9 mouse cellular contexts compared by ENCODE assay signal in the genomic region with DNA sequence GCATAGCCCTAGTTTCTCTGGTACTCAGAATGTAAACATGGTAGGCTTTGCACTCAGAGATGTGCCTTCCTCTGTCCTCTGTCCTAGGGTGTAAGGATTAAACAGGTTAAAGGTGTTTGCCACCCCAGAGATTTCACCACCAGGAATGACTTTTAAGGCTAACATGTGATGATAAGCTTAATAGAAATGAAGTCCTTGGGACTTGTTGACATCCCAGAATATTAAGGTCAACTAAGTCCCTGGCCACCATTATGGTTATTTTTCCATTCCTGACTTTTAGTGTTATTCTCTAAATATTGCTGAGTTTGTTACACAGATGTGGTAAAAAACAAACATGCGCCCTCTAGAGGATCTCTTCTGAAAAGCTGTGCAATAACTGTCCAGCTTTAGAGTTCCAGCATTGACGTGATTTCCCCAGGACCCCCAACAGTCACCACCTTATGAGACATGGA.
A peak's percentile ranks its signal among the peaks of the same experiment; 100 is the strongest.
DNase-seq lines count a peak whose midpoint lies in the region; ATAC-seq and TF ChIP-seq lines count a peak whose summit lies in the region.
"Had no signal": no experiment of that assay in that cellular context is flagged by ENCODE, and none has a peak within 500 bp of the region (broad histone marks: within the 10 kb centered on the region; RNA-seq: fewer than 3 reads in every experiment).

No protein-coding gene starts in this region.

- peak overlapping the region; percentile 59 for H3K27ac ChIP-seq in gastrocnemius, adult 2 months
- no peak overlapping the region for H3K27ac ChIP-seq in midbrain, embryonic 12.5 days (replicated peaks)
- H3K27ac ChIP-seq in midbrain, embryonic 15.5 days, result no peak overlapping the region
- no peak overlapping the region for H3K27ac ChIP-seq in forebrain, embryonic 12.5 days
- H3K27ac ChIP-seq: neural tube, embryonic 12.5 days had no signal

- peak; percentile 80 for TF ChIP-seq CTCF in gastrocnemius, adult 2 months (IDR thresholded peaks at IDR 0.05)

- DNase-seq in gastrocnemius, adult 2 months, result no peak
- no peak for DNase-seq in gastrocnemius, postnatal 10 days
- DNase-seq in left cerebral cortex, adult 11 months (ENCODE audit: low spot score), result no peak
- no peak for DNase-seq in left cerebral cortex, adult 8-10 months (ENCODE audit: low spot score in 2 of 2)

- H3K36me3 ChIP-seq in midbrain, embryonic 12.5 days, result 0 out of 2 replicates have a peak, but pooled peaks cover 3% of the 10 kb centered on the region
- no peaks in the 10 kb centered on the region for H3K36me3 ChIP-seq in midbrain, embryonic 15.5 days (replicated peaks)
- H3K36me3 ChIP-seq in forebrain, embryonic 12.5 days (replicated peaks), result no peaks in the 10 kb centered on the region
- H3K36me3 ChIP-seq: neural tube, embryonic 12.5 days had no signal

- no peak overlapping the region for H3K4me3 ChIP-seq in gastrocnemius, adult 2 months
- no peak overlapping the region for H3K4me3 ChIP-seq in midbrain, embryonic 12.5 days
- H3K4me3 ChIP-seq in midbrain, embryonic 15.5 days, result no peak overlapping the region
- H3K4me3 ChIP-seq in forebrain, embryonic 12.5 days (replicated peaks), result no peak overlapping the region
- H3K4me3 ChIP-seq: neural tube, embryonic 12.5 days had no signal

- H3K9ac ChIP-seq in midbrain, embryonic 12.5 days (replicated peaks), result no peak overlapping the region
- H3K9ac ChIP-seq in midbrain, embryonic 15.5 days, result no peak overlapping the region
- H3K9ac ChIP-seq in forebrain, embryonic 12.5 days, result no peak overlapping the region
- H3K9ac ChIP-seq: neural tube, embryonic 12.5 days had no signal

- intact Hi-C loops in gastrocnemius, adult 2 months (cut with DNase I), result no loop called here

- ATAC-seq in midbrain, embryonic 12.5 days (ENCODE audit: low FRiP score, low read depth), result peak; percentile 47; the same call in 1 of the 2 replicates
- no peak for ATAC-seq in midbrain, embryonic 15.5 days (replicated peaks)
- peak; percentile 66; the same call in 1 of the 2 replicates for ATAC-seq in forebrain, embryonic 12.5 days (ENCODE audit: low FRiP score)
- ATAC-seq in megakaryocyte progenitor cell, adult 5-6 weeks (replicated peaks; ENCODE audit: poor library complexity), result peak; percentile 51

- no peaks in the 10 kb centered on the region for H3K27me3 ChIP-seq in midbrain, embryonic 12.5 days
- no peaks in the 10 kb centered on the region for H3K27me3 ChIP-seq in midbrain, embryonic 15.5 days (replicated peaks)
- no peaks in the 10 kb centered on the region for H3K27me3 ChIP-seq in forebrain, embryonic 12.5 days
- H3K27me3 ChIP-seq: neural tube, embryonic 12.5 days had no signal

- H3K4me1 ChIP-seq in midbrain, embryonic 12.5 days, result no peaks in the 10 kb centered on the region
- H3K4me1 ChIP-seq in midbrain, embryonic 15.5 days, result no peaks in the 10 kb centered on the region
- no peaks in the 10 kb centered on the region for H3K4me1 ChIP-seq in forebrain, embryonic 12.5 days
- H3K4me1 ChIP-seq: neural tube, embryonic 12.5 days had no signal

- H3K9me3 ChIP-seq in midbrain, embryonic 12.5 days, result no peaks in the 10 kb centered on the region
- no peaks in the 10 kb centered on the region for H3K9me3 ChIP-seq in midbrain, embryonic 15.5 days
- no peaks in the 10 kb centered on the region for H3K9me3 ChIP-seq in forebrain, embryonic 12.5 days
- H3K9me3 ChIP-seq: neural tube, embryonic 12.5 days had no signal

- 5% methylated on average over 2 of the region's 2 CpGs for WGBS in midbrain, embryonic 12.5 days
- WGBS in midbrain, embryonic 15.5 days, result 3% methylated on average over 2 of the region's 2 CpGs
- WGBS in forebrain, embryonic 12.5 days, result 13% methylated on average over 2 of the region's 2 CpGs

- no peak overlapping the region for H3K4me2 ChIP-seq in midbrain, embryonic 12.5 days (replicated peaks)
- H3K4me2 ChIP-seq in midbrain, embryonic 15.5 days, result no peak overlapping the region
- H3K4me2 ChIP-seq in forebrain, embryonic 12.5 days, result no peak overlapping the region
- H3K4me2 ChIP-seq: neural tube, embryonic 12.5 days had no signal
